Mouse (Mus musculus): ENCODE data around the gene Ttc14. TPM values are rescaled to one million over a fixed set of nuclear protein-coding genes. Genes with fewer than 3 reads are reported as not detected.

The Ttc14 gene
- polyA plus RNA-seq (2014; fragmentation: Nextera tagmentation; extraction: Ambion mirVana) = 64.3 and 65.4 TPM in 2 replicates

DNA sequence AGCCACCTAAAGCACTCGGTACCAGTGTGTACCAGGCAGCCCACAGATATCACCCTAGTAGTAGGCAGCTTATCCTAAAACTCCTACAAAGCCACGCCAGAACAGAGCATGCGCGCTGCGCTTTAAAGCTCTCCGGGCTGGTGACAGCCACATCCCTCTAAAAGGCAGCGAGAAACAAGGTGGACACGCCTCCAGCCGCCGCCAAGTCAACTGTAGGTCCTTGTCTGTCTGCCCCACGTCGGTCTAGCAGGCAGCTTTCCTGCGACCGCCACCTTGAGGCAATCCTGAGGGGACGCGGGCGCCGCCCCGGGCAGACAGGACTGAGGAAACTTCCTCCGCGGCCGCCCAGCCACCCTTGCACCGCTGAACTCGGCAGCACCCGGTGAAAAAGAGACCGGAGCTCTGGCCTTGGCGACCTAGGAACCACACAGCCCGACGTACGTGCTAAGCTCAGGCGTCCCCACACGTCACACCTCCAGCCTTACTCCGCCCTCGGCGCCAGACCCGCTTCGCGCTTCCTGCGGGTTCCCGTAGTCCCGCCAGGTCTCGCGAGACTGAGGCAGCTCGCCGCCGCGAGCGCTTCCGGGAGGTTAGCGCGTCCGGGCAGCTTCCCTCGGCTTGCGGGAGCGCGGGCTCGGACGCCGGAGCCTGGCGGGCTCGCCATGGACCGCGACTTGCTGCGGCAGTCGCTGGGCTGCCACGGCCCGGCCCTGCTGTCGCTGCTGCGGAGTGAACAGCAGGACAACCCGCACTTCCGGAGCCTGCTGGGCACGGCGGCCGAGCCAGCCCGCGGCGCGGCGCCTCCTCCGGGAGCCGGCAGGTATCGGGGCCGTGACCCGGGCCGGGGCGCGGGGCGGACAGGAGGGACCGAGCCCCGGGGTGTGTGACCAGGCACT is at the start of gene Ttc14:
Ttc14 (plus strand) TSS at position 216 of the 896 bp plus-strand sequence.
- Histone ChIP-seq H3K27ac (ENCODE audit: low read depth) (peak within 1 kb of the TSS; percentile 100), H3K27me3 (replicated peaks; ENCODE audit: control insufficient read depth, insufficient read depth, low read length) (no peaks in the 10 kb centered on the region), H3K4me3 (ENCODE audit: low read depth, low read length) (peak within 1 kb of the TSS; percentile 95), H3K9ac (ENCODE audit: low read length) (peak within 1 kb of the TSS; percentile 97), H3K36me3 (ENCODE audit: control insufficient read depth, insufficient read depth, low read length) (peaks cover 19% of the 10 kb centered on the region), H3K9me3 (ENCODE audit: control insufficient read depth, low read length) (no peaks in the 10 kb centered on the region), H3K4me2 (ENCODE audit: low read length) (peak within 1 kb of the TSS; percentile 69), H3K4me1 (replicated peaks; ENCODE audit: control insufficient read depth, insufficient read depth, low read length) (peaks cover 7% of the 10 kb centered on the region; the same call in 1 of the 2 replicates)
- peak; percentile 99 for ATAC-seq (replicated peaks; ENCODE audit: low FRiP score, low TSS enrichment, low read depth)
- under 1% methylated on average over 89 of the region's 90 CpGs for WGBS
- peak; percentile 99 for DNase-seq (ENCODE audit: low spot score)

DNA sequence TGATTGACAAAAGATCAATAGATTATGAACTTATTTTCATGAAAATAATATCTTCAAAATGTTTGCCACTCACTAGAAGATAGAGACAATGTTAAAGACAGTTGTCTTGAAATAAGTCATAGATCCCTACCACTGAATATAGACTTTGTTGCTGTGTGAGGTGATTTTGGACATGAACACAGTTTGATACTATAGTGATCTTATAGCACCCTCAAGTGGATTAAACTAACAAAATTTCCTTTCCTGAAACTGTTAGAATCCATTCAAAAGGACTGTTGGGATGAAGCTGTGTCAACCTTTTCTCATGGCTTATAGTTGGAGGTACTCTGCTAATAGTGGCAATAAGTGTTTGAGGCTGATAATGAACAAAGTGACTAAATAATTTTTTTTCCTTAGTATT is 8.7 kb upstream of the Ttc14 start:
- ATAC-seq (replicated peaks; ENCODE audit: low FRiP score, low TSS enrichment, low read depth) = no peak
- Histone ChIP-seq H3K4me2 (ENCODE audit: low read length) (no peak overlapping the region), H3K9ac (ENCODE audit: low read length) (no peak overlapping the region), H3K27ac (ENCODE audit: low read depth) (no peak overlapping the region), H3K4me3 (ENCODE audit: low read depth, low read length) (no peak overlapping the region), H3K27me3 (replicated peaks; ENCODE audit: control insufficient read depth, insufficient read depth, low read length) (no peaks in the 10 kb centered on the region), H3K4me1 (replicated peaks; ENCODE audit: control insufficient read depth, insufficient read depth, low read length) (no peaks in the 10 kb centered on the region), H3K9me3 (ENCODE audit: control insufficient read depth, low read length) (no peaks in the 10 kb centered on the region), H3K36me3 (ENCODE audit: control insufficient read depth, insufficient read depth, low read length) (no peaks in the 10 kb centered on the region)
- no peak for DNase-seq (ENCODE audit: low spot score)

DNA sequence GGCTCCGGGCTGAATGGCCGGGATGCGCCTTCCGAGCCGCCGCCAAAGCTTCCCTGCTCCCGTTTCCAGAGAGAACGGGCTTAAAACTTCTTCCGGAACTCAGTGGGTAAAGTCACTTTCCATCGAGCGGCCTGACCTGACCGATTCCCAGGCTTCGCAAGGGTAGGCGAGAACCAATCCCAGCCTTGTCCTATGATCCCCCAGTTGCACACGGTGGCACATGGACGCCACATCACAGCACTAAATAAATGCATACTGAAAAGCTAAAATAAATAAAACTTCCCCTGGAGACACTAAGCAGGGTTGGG is 835 bp downstream of the Ttc14 start:
- WGBS = 0% methylated on average over 16 of the region's 16 CpGs
- no peak; the same call in 1 of the 2 replicates for ATAC-seq (replicated peaks; ENCODE audit: low FRiP score, low TSS enrichment, low read depth)
- Histone ChIP-seq H3K36me3 (ENCODE audit: control insufficient read depth, insufficient read depth, low read length) (peaks cover 25% of the 10 kb centered on the region), H3K4me3 (ENCODE audit: low read depth, low read length) (peak overlapping the region; percentile 95), H3K9ac (ENCODE audit: low read length) (peak overlapping the region; percentile 97), H3K27ac (ENCODE audit: low read depth) (peak overlapping the region; percentile 100), H3K4me1 (replicated peaks; ENCODE audit: control insufficient read depth, insufficient read depth, low read length) (peaks cover 7% of the 10 kb centered on the region; the same call in 1 of the 2 replicates), H3K4me2 (ENCODE audit: low read length) (peak overlapping the region; percentile 55), H3K9me3 (ENCODE audit: control insufficient read depth, low read length) (no peaks in the 10 kb centered on the region), H3K27me3 (replicated peaks; ENCODE audit: control insufficient read depth, insufficient read depth, low read length) (no peaks in the 10 kb centered on the region)
- DNase-seq (ENCODE audit: low spot score) = no peak

DNA sequence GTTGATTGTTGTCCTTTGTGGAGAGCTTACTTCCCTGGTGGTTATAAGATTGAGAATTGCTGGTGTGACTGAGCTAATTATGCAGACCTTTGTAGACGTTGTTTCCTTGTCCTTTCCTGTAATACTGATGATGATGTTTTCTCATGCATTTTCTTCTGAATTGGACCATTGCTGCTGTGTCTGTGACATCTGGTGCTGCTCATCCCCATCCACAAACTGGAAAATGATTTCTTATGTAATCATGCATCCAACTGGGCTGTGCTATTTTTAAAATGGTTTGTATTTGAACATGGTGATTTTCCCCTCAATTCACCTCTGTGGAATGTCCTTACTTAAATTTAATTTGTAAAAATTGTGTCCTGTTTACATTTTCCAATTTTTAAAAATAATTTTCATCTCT is 7.5 kb downstream of the Ttc14 start:
- no peak for ATAC-seq (replicated peaks; ENCODE audit: low FRiP score, low TSS enrichment, low read depth)
- H3K4me2 ChIP-seq (ENCODE audit: low read length) = no peak overlapping the region
- no peaks in the 10 kb centered on the region for H3K4me1 ChIP-seq (replicated peaks; ENCODE audit: control insufficient read depth, insufficient read depth, low read length)
- no peaks in the 10 kb centered on the region for H3K27me3 ChIP-seq (replicated peaks; ENCODE audit: control insufficient read depth, insufficient read depth, low read length)
- H3K27ac ChIP-seq (ENCODE audit: low read depth) = no peak overlapping the region
- no peak overlapping the region for H3K9ac ChIP-seq (ENCODE audit: low read length)
- DNase-seq (ENCODE audit: low spot score) = no peak
- H3K36me3 ChIP-seq (ENCODE audit: control insufficient read depth, insufficient read depth, low read length) = peaks cover 76% of the 10 kb centered on the region
- 83% methylated on average over 1 of the region's 1 CpGs for WGBS
- H3K9me3 ChIP-seq (ENCODE audit: control insufficient read depth, low read length) = no peaks in the 10 kb centered on the region
- no peak overlapping the region for H3K4me3 ChIP-seq (ENCODE audit: low read depth, low read length)

DNA sequence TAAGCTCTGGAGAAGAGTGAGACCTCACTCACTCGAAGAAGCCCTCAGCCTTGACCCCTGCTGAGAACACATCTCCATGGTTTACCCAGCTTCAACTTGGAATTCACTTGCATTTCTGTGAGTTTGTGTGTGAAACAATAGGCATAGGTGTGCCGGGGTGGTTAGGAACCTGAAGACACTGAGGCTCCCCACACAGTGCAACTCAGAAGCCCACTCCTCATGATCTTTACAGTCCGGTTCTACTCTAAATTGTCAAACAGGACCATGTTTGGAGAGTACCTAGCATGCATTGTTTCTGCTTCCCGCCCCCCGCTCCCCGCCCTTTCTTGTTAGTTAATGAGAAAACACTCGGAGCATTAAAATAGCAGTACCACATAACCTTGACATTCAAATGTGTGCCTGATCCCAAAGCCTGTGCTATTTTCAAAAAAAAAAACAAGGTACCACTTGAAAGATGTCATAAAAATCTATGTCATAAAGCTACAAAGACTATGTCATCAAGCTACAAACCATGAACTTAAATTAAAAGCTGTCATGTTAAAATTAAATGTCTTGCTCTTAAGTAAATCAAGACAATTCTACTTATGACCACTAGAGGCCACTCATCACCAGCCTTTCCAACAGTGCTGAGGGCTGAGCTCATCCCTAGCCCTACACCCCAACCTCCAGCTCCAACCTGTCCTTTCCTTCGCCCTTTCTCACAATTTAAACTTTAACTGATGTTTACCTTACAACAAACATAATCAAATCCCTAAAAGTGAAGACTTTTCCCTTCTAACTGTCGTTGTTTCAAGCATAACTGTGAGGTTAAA is 24.7 kb downstream of the Ttc14 start:
- Histone ChIP-seq H3K36me3 (ENCODE audit: control insufficient read depth, insufficient read depth, low read length) (no peaks in the 10 kb centered on the region), H3K9me3 (ENCODE audit: control insufficient read depth, low read length) (no peaks in the 10 kb centered on the region), H3K9ac (ENCODE audit: low read length) (no peak overlapping the region), H3K4me3 (ENCODE audit: low read depth, low read length) (no peak overlapping the region), H3K4me2 (ENCODE audit: low read length) (no peak overlapping the region), H3K4me1 (replicated peaks; ENCODE audit: control insufficient read depth, insufficient read depth, low read length) (no peaks in the 10 kb centered on the region), H3K27ac (ENCODE audit: low read depth) (no peak overlapping the region), H3K27me3 (replicated peaks; ENCODE audit: control insufficient read depth, insufficient read depth, low read length) (no peaks in the 10 kb centered on the region)
- peak; percentile 62; the same call in 1 of the 2 replicates for ATAC-seq (replicated peaks; ENCODE audit: low FRiP score, low TSS enrichment, low read depth)
- 40% methylated on average over 9 of the region's 9 CpGs for WGBS
- no peak for DNase-seq (ENCODE audit: low spot score)

DNA sequence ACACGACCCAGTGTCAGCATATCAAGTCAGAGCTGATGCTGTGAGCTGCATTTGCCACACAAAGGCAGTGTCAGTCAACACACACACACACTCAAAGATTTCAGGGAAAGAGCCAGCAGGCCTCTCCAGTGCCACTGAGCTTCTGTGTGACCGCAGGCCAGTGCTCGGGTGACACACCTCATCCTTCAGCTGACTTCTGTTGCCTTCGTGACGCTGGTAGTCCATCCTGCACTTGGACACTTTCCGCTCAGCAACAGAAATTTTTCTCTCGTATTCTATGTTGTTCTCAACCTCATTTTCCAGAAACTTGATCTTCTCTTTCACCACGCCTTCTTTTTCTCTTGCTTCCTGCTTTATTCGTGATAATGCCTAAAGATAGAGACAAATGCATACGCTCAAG is 32.7 kb downstream of the Ttc14 start:
- Histone ChIP-seq H3K27me3 (replicated peaks; ENCODE audit: control insufficient read depth, insufficient read depth, low read length) (no peaks in the 10 kb centered on the region), H3K4me3 (ENCODE audit: low read depth, low read length) (no peak overlapping the region), H3K9me3 (ENCODE audit: control insufficient read depth, low read length) (no peaks in the 10 kb centered on the region), H3K36me3 (ENCODE audit: control insufficient read depth, insufficient read depth, low read length) (no peaks in the 10 kb centered on the region), H3K4me1 (replicated peaks; ENCODE audit: control insufficient read depth, insufficient read depth, low read length) (no peaks in the 10 kb centered on the region), H3K4me2 (ENCODE audit: low read length) (no peak overlapping the region), H3K27ac (ENCODE audit: low read depth) (no peak overlapping the region), H3K9ac (ENCODE audit: low read length) (no peak overlapping the region)
- WGBS = 87% methylated on average over 10 of the region's 10 CpGs
- ATAC-seq (replicated peaks; ENCODE audit: low FRiP score, low TSS enrichment, low read depth) = no peak
- DNase-seq (ENCODE audit: low spot score) = no peak

DNA sequence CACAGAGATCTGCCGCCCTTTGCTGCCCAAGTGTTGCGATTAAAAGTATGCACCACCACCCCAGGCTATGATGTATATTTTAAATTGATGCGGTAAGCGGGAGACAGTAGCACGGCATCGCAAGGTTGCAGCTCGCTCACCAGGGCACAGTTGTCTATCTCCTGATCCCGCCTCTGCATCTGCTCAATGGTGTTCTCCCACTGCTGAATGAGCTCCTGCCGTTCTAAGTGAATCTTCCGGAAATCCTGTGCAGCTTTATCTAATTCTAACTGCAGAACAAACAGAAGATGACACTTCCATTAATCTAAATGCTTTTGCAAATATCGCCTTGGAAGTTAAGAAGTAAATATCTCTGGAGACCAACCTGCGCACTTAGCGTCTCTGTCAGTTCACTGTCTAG is 36.9 kb downstream of the Ttc14 start:
- DNase-seq (ENCODE audit: low spot score) (no peak), ATAC-seq (replicated peaks; ENCODE audit: low FRiP score, low TSS enrichment, low read depth) (no peak)
- no peak overlapping the region for H3K27ac ChIP-seq (ENCODE audit: low read depth)
- H3K4me1 ChIP-seq (replicated peaks; ENCODE audit: control insufficient read depth, insufficient read depth, low read length) = no peaks in the 10 kb centered on the region
- no peaks in the 10 kb centered on the region for H3K36me3 ChIP-seq (ENCODE audit: control insufficient read depth, insufficient read depth, low read length)
- 82% methylated on average over 13 of the region's 13 CpGs for whole genome bisulfite sequencing
- H3K9ac ChIP-seq (ENCODE audit: low read length) = no peak overlapping the region
- H3K27me3 ChIP-seq (replicated peaks; ENCODE audit: control insufficient read depth, insufficient read depth, low read length) = no peaks in the 10 kb centered on the region
- no peak overlapping the region for H3K4me2 ChIP-seq (ENCODE audit: low read length)
- H3K4me3 ChIP-seq (ENCODE audit: low read depth, low read length) = no peak overlapping the region
- no peaks in the 10 kb centered on the region for H3K9me3 ChIP-seq (ENCODE audit: control insufficient read depth, low read length)

DNA sequence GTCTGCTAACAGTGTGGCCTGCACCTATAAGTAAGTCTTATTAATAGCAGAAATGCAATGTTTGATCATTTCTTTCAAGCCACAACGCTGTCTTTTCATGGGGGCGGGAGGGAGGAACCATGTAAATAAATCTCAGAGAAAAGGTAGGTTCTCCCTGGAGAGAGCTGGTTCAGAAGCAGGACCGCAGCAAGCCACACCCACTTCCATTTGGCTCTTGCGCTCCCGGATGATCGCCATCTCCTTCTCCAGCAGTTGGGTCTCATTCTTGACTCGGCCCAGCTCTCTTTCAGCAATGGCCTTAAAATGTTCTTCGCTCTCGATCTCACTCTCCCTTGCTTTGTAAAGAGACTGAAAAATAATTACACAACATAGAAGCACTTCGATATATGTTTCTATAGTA is 39.2 kb downstream of the Ttc14 start:
- no peaks in the 10 kb centered on the region for H3K4me1 ChIP-seq (replicated peaks; ENCODE audit: control insufficient read depth, insufficient read depth, low read length)
- no peak for ATAC-seq (replicated peaks; ENCODE audit: low FRiP score, low TSS enrichment, low read depth)
- H3K27ac ChIP-seq (ENCODE audit: low read depth) = no peak overlapping the region
- no peak for DNase-seq (ENCODE audit: low spot score)
- no peak overlapping the region for H3K9ac ChIP-seq (ENCODE audit: low read length)
- H3K27me3 ChIP-seq (replicated peaks; ENCODE audit: control insufficient read depth, insufficient read depth, low read length) = no peaks in the 10 kb centered on the region
- H3K36me3 ChIP-seq (ENCODE audit: control insufficient read depth, insufficient read depth, low read length) = no peaks in the 10 kb centered on the region
- no peak overlapping the region; the same call in 1 of the 2 replicates for H3K4me3 ChIP-seq (ENCODE audit: low read depth, low read length)
- no peaks in the 10 kb centered on the region for H3K9me3 ChIP-seq (ENCODE audit: control insufficient read depth, low read length)
- 44% methylated on average over 10 of the region's 10 CpGs for WGBS
- H3K4me2 ChIP-seq (ENCODE audit: low read length) = peak overlapping the region; percentile 37

Data from intestine, embryonic 14.5 days (tissue).